Mouse (Mus musculus) CD4-positive, CD25-positive, alpha-beta regulatory T cell, adult 4 months (primary cell): ENCODE measurements around the gene Mroh8. TPM values are rescaled to one million over a fixed set of nuclear protein-coding genes. Genes with fewer than 3 reads are reported as not detected.
"Not testable (repeated sequence)": the region's sequence is repeated elsewhere in the genome, so short reads cannot be mapped to it uniquely, and the experiment has no call there.

Experiments
- ATAC-seq: one replicate; pipeline ENCODE4 v1.8.0; 2017
- polyA plus RNA-seq, 2 experiments: library from polyadenylated mRNA; unstranded; fragments of 100-300 nt; shearing (Covaris generic); gene quantifications; one replicate each; pipeline ENCODE4 v1.2.1; 2017

The Mroh8 gene
- polyA plus RNA-seq, 2 experiments from 2014 or later, result not detected

DNA sequence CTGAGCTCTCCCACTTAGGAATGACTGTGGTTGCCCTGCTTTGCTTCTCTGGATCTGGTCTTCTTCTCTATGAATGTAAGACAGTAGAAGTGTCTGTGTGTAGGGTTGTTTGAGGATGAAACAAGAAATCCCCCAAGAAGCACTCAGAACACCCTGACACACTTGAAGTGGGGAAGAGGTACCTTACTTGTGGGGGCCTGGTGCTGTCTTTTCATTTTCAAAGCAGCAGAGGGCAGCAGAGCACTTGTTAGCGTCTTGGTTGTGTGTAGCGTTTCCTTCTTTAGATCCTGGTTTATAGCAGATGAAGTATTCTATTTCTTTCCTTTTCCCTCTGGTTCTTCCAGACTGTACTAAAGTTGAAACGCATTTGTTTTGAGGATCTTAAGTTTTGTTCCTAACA, 8.2 kb upstream of the Mroh8 start:
- peak; percentile 69 for ATAC-seq

DNA sequence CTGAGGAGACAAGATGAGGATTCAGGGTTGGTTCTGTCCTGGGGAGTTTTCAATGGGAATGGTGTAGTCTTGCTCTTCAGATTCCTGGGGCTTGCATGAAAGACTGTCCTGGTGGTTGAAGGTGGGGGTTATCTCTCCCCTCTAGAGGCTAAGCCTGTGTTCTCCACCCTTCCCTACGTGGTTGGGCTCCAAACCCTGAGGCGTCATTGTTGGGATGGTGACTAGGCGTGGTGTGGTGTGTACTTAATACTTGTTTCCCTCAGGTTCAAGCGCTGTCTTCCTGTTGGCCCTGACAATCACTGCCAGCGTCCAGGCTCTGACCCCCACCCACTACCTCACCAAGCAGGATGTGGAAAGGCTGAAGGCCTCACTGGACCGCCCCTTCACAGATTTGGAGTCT, 4.0 kb upstream of the Mroh8 start:
- ATAC-seq, result no peak

DNA sequence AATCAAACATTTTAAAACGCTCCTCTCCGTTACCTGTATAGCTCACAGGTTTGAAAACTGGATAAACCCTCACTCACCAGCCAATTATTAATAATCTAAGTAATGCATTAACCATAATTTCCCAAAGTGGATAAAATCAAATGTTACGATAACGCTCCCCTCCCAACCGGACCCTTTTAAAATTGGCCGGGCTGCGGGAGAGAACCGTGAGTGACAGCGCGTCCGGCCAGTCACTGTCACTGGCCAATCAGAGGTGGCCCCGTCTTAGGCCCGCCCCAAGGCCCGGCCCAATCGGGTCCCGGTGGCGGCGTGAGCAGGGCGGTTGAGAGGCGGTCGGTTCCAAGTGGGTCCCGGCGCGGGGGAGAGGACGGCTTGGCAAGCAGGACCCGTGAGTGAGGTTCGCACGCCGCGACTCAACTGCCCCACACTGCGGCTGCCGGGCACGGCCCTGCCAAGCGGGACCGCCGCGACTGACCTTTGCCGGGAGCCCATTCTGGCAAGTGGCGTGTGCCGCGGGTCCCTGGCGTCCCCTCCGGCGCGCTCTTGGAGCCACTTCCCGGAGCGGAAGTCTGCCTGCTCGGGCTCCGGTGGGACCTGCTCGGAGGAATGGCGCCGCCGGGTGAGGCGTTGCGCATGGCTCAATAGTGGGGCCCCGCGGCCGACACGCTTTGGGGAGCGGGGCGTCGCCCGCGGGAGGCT, 483 bp downstream of the Mroh8 start, which contains the start of gene Rpn2:
Gene Rpn2 (plus strand): TSS at position 301 of the 699 bp plus-strand sequence.
- ATAC-seq, result peak; percentile 99

DNA sequence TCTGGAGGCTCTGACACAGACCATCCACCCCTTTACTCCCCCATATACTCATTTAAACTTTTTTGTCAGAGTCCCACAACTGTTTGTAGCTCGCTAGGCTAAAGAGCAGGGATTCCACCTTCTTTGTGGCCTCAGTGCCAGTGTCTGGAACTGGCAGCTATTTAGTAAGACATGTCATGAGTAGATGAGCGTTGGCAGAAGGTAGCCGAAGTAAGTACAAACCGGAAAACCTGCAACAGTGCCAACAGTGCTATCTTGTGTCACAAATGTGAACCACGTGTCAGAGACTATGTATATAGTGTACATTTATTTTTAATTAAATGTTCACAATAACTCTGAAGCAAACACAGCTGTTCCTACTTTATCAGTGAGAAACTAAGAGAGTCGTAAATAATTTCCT, 15.5 kb downstream of the Mroh8 start:
- no peak for ATAC-seq

DNA sequence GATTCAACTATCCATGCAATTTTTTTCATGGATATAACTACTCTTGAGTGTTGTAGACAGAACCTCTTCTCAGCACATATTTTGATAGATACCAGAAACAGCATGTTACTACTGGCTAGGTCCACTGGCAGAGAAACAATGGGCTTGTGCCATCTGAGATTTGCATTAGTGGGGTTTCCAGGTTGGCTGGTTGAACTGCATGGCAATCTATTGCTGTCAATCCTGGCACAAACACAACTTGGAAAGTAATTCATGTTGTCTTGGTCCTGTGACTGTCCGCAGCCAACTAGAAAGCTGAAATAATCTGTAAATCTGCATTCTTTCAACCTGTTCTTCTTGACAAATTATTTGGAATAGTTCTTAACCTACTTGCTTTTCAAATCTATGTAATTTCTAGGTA, 16.2 kb downstream of the Mroh8 start:
- no peak for ATAC-seq

DNA sequence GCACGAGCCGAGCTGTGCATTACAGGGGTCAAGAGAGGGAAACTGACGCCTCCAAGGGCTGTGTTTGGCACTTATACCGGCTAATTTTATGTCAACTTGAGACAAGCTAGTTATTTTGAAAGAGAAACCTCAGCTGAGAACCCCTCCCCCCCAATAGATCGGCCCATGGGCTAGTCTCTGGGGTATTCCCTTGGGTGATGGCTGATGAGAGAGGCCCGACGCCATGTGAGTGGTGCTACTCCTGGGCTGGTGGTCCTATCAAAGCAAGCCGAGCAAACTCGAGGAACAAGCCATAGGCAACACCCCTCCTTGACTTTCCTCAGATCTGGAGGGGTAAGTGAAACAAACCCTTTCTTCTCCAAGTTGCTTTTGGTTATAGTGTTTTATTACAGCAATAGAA, 16.8 kb downstream of the Mroh8 start:
- ATAC-seq, result no peak

DNA sequence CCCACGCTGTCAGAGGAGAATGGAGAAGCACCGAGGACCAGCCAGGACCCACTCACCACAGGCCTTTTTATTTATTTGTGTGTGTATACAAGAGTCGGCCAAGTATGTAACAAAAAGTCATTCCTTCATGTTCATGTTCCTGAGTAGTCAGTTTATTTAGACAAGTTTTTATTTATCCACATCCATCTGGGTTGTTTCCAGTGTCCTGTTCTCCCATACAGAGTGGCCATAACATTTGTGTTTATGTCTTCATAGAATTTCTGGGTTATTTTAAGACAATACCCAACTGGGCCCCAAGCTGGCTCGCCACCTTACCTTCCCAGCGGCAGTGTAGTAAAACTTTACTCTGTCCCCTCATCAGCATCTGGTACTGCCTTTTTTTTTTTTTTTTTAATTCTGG, 17.4 kb downstream of the Mroh8 start:
- ATAC-seq, result no peak

DNA sequence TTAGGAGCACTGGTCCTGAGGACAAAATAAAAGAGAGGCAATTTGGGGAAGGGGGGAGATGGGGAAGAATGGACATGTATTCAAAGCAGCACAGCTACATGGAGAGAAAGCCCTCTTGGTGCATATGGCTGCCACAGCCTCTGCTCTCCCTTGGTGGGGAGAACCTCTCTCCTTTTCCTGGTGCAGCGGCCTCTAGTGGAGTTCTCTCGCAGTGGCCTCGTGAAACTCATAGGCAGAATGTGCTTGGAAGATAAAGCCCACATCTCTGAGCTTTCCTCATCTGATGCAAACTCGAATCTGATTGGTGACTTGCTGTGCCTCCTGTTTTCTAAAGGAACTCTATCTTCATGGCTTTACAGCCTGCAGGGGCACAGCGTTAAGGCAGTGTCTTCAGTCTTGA, 19.6 kb downstream of the Mroh8 start:
- peak; percentile 64 for ATAC-seq

DNA sequence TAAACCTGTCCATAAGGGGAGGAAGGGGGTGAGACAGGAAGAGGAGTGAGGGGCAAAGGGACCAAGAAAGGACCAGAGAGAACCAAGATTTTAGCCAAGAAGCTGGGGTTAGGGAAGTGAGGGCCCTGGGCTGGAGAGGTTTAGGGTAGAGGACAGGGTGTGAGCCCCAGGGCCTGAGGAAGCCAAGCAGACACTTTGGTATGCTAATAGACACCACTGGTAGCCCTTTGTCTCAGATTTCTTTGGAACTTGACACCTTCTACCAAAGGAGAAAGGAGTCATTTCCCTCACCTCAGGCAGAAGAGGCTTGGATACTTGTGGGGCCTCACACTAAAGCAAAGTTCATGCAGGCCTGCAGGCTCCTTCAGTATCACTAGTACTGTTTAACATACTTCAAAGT, 31.2 kb downstream of the Mroh8 start:
- no peak for ATAC-seq

DNA sequence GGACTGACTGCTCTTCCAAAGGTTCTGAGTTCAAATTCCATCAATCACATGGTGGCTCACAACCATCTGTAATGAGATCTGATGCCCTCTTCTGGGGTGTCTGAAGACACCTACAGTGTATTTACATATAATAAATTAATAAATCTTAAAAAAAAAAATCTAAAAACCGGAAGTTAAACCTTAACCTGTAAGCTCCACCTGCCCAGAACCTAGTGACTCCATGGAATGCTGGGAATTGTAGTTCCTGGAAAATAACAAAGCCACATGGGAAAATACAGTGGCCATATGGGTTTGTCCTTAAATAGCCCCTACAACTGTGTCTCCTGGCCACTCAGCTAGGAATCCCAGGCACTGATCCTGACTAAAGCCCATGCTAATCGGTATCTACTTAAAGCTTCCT, 33.7 kb downstream of the Mroh8 start:
- no peak for ATAC-seq

DNA sequence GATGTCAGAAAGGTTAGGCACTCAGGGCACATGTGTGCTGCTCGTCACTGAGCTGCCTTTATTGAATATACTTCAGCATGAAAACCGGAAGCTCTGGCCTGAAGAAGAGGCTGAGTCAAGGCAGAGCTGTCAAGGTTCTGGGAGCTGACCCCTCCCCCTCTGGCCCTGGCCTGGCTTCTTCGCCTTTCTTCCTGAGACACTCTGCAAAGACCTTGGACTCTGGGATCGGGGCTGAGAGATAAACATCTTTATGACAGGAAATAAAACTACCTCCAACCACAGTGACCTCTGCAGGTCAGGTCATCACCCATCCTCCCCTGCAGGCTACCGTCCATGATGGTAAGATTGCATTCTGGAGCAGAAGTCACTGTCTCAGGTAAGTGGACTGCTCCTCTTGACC, 34.3 kb downstream of the Mroh8 start:
- ATAC-seq, result no peak

DNA sequence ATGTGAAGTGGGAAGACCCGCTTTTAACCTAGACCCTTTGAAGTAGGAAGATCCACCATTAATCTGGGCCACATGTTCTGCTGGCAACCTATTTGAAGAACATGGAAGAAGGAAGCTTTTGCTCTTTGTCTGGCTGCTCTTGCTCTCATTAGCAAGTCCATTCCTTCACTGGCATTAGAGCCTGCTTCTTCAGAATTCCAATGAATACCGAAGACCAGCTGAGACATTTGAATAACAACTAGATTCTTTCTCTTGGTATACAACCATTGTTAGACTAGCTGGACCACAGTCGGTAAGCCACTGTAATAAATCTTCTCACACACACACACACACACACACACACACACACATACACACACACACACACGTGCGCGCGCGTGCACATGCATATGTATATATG, 43.4 kb downstream of the Mroh8 start:
- no peak for ATAC-seq

DNA sequence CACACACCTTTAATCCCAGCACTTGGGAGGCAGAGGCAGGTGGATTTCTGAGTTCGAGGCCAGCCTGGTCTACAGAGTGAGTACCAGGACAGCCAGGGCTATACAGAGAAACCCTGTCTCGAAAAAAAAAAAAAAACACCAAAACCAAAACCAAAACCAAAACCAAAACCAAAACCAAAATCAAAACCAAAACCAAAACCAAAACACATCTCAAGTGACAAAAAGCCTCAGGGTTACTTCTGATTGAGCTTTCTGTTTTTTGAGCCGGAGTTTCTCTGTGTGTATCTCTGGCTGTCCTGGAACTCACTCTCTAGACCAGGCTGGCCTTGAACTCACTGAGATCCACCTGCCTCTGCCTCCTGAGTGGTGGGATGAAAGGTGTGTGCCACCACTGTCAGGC, 57.4 kb downstream of the Mroh8 start:
- peak; percentile 68 for ATAC-seq

DNA sequence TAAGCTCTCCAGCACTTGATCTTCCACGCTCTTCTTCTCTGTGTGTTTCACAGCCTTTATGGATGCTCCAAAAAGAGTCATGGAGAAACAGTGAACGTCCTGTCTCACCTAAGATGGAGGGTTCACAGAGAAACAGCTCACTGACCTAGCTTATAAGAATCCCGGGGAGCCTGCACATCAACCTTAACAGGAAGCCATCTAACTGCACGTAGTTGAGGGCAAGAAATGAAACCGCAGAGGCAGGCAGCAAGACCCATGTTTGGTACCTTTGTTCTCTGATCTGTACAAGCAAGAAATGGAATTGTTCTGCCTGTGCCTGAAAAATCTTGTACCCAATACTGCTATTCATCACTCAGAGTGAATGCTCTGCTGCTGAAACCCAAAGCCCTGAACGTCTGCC, 59.2 kb downstream of the Mroh8 start:
- peak; percentile 67 for ATAC-seq

DNA sequence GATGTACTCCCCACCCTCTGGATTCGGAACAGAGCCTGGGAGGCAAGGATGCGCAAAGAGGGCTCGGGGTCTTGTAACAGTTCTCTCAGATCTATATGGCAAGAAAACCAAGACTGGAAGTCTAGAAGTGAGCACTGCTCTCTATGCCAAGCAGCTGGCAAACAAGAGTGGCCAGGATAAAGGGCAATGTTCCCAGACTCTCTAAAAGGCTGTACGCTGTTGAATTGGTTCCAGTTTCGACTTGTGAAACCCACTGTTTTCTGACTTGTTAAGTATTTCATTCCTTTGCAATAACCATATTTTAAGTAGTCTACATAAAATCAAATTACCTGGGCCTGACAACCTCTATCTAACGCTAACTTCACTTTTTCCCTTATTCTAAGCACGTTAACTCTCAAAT, 67.6 kb downstream of the Mroh8 start:
- no peak for ATAC-seq

DNA sequence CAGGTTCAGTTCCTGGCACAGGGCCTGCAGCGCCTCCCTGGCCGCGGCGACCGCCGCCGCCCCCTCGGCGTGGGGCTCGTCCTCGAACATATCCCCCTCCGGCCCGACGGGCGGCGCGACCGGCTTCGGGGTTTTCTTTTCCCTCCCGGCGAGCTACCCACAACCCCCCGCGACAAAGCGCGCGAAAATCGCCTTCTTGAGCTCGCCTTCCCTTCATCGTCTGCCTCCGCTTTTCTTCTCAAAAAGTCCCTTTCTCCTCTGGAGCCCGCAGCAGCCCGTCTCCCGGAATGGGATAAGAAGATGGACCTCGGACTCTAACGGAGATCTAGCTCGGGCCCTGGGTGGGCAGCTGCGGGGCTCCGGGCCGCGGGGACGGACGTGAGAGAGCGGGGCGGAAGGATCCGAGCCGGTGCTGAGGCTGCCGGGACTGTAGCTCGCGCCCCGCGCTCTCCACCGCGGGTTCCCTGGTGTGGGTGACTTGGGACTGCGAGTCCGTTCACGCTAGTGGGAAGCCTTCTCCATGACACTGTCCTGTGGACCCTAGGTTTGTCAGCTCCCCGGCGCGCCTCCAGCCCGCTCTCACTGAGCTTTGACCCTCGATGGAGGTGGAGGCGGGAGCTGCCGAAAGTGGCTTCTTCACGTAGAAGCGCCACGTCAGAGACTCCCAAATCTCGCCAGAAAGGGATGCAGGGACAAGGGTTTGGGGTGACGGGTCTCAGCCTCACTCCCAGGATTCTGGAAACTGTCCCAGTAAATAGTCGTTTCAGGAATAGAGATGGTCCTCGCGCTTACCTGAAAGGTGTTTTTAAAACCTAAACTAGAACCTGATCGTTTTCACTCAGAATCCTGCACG, 74.8 kb downstream of the Mroh8 start, which contains the start of gene Rbl1:
Gene Rbl1 (minus strand): TSS at position 169 of the 853 bp plus-strand sequence.
- peak; percentile 68 for ATAC-seq

DNA sequence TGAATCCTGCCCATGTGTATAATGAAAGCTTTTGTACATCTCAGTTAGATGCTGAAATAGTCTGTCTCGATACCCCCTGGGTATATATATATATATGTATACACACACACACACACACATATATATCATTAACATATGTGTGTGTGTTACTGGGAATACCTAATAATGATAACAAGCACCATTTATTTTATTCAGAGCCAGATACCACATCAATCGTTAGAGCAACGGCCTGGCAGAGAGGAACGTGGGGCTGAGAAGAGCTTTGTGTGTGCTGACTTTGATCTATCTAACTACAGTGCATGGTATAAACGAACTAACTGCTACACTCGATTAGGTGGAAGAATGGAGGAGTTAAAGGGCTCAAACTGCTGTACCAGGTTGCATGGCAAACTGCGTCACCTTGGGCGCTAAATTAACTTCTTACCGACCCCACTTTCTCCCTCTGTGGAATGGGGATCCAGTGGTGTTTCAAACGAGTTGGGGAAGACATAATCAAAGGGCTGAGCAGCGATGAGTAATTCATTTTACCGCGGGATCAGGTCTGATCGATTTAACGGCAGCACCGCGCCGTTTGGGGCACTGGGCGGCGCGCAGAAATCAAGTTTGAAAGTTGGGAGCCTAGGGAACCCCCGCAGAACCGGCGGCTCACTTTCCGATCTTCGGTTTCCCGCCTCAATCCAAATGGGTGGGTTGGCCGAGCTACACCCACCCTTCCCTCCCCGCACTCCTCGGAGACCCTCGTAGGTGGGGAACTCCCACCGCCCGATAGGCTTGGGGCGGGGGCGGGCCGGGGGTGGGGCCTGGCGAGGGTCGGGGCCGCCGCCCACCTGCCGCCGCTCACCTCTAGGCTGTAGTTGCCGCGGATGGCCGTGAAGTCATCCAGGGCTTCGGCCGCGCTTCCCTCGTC, 75.6 kb downstream of the Mroh8 start:
- peak; percentile 26 for ATAC-seq

DNA sequence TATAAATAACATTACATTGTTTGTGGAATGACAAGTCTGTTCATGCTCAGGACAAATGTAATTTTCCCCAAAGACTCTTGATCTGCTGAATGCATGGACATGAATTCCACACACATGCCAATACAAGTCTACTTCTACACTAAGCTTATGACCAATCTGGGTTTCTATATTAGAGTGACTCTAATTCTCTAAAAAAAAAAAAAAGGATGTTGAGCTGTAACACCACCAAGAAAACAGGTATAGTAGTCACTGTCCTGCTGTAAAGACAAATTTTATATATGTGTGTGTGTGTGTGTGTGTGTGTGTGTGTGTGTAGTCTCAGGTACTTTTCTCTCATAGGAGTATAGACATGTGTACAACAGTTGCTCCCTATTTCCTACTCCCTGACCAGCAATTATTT, 76.3 kb downstream of the Mroh8 start:
- ATAC-seq, result no peak

DNA sequence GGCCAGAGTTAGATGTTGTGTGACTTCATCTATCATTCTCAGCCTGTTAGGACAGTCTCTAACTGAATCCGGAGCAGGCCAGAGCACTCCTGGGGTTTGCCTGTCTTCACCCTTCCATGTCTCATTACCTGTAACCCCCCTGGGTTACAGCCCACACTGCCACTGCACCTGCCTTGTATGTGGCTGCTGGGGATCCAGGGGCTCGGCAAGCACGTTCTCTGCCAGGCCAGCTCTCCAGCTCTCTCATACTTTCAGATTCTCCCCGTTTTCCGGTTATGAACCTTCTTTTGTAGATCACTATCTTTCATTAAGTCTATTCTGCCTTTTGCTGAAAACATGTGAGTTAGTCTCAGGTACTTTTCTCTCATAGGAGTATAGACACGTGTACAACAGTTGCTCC, 77.0 kb downstream of the Mroh8 start:
- ATAC-seq, result no peak

DNA sequence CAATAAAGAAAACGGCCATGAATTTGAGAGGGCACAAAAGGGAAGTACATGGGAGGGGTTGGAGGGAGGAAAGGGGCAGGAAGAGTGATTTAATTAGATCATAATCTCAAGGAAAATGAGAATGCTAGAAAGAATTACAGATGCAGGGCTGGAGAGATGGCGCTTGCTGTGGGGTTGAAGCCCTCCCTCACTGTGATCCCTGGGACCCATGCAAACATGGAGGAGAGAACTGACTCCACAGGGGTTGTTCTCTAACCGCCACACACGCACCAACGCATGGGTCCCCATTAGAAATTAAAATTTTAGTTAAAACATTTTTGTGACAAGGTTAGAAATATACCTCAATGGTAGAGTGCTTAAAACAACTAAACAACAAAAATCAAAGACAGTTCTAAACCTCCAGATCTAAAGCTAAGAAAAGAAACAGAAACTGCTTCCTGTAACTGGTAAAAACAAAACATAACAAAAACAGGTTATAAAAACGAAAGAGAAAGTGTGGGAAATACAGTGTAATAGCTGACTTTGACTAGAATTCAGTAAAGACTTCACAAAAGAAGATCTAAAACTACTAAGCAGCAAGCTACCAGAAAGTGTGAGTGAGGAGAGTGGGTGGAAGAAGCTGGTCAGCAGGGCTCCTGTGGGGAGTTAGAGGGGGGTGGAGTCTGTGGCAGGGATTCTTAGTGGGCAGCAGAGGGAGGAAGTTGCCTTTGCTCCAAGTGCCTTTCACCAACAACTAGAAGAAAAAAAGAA, 78.1 kb downstream of the Mroh8 start:
- ATAC-seq, result peak; percentile 66

DNA sequence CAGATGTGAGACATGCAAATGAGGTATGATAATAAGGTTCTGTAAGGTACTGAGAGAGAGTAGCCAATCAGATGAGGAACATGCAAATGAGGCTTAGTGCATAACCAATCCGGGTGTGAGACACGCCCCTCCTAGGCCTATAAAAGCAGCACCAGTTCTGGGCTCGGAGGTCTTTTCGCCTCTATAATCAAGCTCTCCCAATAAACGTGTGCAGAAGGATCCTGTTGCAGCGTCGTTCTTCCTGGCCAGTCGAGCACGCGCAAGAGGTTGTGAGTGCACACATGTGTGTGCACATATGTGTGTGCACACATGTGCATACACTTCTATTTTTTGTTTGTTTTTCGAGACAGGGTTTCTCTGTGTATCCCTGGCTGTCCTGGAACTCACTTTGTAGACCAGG, 80.9 kb downstream of the Mroh8 start:
- ATAC-seq, result not testable (repeated sequence)

DNA sequence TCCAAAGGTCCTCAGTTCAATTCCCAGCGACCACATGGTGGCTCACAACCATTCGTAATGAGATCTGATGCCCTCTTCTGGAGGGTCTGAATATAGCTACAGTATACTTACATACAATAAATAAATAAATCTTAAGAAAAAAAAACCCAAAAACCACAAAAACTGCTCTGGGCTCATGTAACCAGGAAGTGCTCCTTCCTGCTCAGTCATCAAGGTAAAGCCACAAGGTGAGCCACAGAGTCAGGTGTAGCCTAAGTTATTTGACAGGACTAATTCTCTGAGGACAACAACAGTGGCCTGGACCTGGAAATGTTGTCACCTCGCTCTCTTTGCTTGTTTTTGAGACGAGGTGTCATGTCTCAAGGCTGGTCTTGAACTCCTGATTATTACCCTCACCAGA, 88.7 kb downstream of the Mroh8 start:
- peak; percentile 45 for ATAC-seq
